Comparison of ENCODE assay signal across 8 mouse cellular contexts in the genomic region with DNA sequence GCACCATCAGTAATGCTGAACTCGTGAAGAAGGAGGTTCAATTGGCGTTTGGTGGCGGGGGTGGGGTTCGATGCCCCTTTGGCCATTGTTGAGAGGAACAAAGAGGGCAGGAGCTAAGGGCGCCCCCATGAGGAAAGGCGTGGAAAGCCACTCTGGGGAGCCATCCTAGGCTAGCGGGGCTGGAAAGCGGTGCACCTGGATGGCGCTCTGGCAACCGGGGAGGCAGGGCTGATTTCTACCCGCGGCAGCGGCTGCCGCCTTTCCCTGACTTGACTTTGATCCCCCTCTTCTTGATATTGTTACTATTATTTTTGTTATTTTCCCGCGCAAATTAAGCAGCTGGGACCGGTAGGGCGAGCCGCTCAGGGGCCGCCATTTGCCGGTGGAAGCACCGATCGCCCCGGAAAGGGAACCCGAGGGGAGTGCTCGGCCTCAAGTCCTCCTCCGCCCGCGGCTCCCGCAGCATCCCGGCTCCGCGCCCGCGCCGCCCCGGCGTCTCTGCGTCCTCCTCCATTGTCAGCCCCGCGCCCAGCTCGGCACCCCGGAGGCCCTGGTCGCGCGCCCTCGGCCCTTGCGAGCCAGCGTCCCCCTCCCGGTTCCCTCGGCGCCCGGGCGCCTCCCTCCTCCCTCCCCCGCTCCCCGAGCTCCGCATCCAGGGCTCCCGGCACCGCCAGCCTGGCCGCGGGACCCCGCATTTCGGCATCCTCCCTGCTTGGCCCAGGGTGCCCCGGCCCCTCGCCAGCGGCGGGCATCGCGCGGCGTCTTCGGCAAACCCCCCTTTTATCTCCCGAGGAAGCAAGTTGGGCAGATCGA. TPM values are rescaled to one million over a fixed set of nuclear protein-coding genes. Genes with fewer than 3 reads are reported as not detected.
DNase-seq lines count a peak whose midpoint lies in the region; ATAC-seq lines count a peak whose summit lies in the region.

No protein-coding gene starts in this region.

- ATAC-seq in intestine, embryonic 14.5 days (replicated peaks; ENCODE audit: low FRiP score, low TSS enrichment, low read depth): peak; percentile 60

- WGBS in intestine, embryonic 14.5 days: 1% methylated on average over 71 of the region's 74 CpGs

- no peaks in the 10 kb centered on the region for H3K27me3 ChIP-seq in intestine, embryonic 14.5 days (replicated peaks; ENCODE audit: control insufficient read depth, insufficient read depth, low read length)
- H3K27me3 ChIP-seq in megakaryocyte, embryonic 14.5 days (replicated peaks): peaks cover 77% of the 10 kb centered on the region

- no peaks in the 10 kb centered on the region for H3K9me3 ChIP-seq in intestine, embryonic 14.5 days (ENCODE audit: control insufficient read depth, low read length)
- H3K9me3 ChIP-seq in megakaryocyte, embryonic 14.5 days: no peaks in the 10 kb centered on the region; the same call in 1 of the 2 replicates

- H3K4me3 ChIP-seq in intestine, embryonic 14.5 days (ENCODE audit: low read depth, low read length): peak overlapping the region; percentile 66
- peak overlapping the region; percentile 87 for H3K4me3 ChIP-seq in megakaryocyte, embryonic 14.5 days (replicated peaks)

- peak; percentile 32 for DNase-seq in adrenal gland, adult 8-10 months
- peak; percentile 36 to 77 for DNase-seq in cerebellum, postnatal 4 days (ENCODE audit: low spot score in 2 of 2)
- peak; percentile 46 for DNase-seq in gastrocnemius, postnatal 14 days
- DNase-seq in intestine, embryonic 14.5 days (ENCODE audit: low spot score): peak; percentile 95
- DNase-seq in left cerebral cortex, postnatal 14 days (ENCODE audit: low spot score in 2 of 2): peak; percentile 53 to 74
- DNase-seq in right cerebral cortex, postnatal 4 days: peak; percentile 71
- no peak for DNase-seq in B cell, adult 2 months

- intact Hi-C loops in gastrocnemius, postnatal 14 days (cut with DNase I; ENCODE audit: low total_unique reads): no loop called here
- intact Hi-C loops in left cerebral cortex, postnatal 14 days (cut with DNase I): no loop called here

- H3K36me3 ChIP-seq in intestine, embryonic 14.5 days (ENCODE audit: control insufficient read depth, insufficient read depth, low read length): no peaks in the 10 kb centered on the region
- H3K36me3 ChIP-seq in megakaryocyte, embryonic 14.5 days (replicated peaks; ENCODE audit: low read length): no peaks in the 10 kb centered on the region

- H3K4me1 ChIP-seq in intestine, embryonic 14.5 days (replicated peaks; ENCODE audit: control insufficient read depth, insufficient read depth, low read length): peaks cover 19% of the 10 kb centered on the region
- peaks cover 16% of the 10 kb centered on the region for H3K4me1 ChIP-seq in megakaryocyte, embryonic 14.5 days

- peak overlapping the region; percentile 82 for H3K9ac ChIP-seq in intestine, embryonic 14.5 days (ENCODE audit: low read length)

- peak overlapping the region; percentile 70 for H3K4me2 ChIP-seq in intestine, embryonic 14.5 days (ENCODE audit: low read length)

- H3K27ac ChIP-seq in intestine, embryonic 14.5 days (ENCODE audit: low read depth): peak overlapping the region; percentile 91

RNA-seq across cellular contexts. Expression of a gene that starts 0.9 kb away (rescaled TPM):
- 10 to 100 TPM in 2 of 4 experiments, 1 to 10 TPM in 2; 8.5 to 14.8 (median 9.9) TPM for total RNA-seq in adrenal gland, adult 8-10 months (2022)
- 1 to 10 TPM; 2.6 to 2.7 TPM for total RNA-seq in gastrocnemius, postnatal 14 days (2021)
- polyA plus RNA-seq in intestine, embryonic 14.5 days (2014; fragmentation: Nextera tagmentation; extraction: Ambion mirVana): 104 and 120 TPM in 2 replicates
- 10 to 100 TPM; 36.6 to 40.4 TPM for total RNA-seq in left cerebral cortex, postnatal 14 days (2021)
- polyA plus RNA-seq in megakaryocyte, embryonic 14.5 days (2012; ENCODE audit: insufficient read depth, low replicate concordance): 0.83 TPM in 1 of 2 replicates, not detected in the other

Comparison
In these comparisons a context has a peak if more than half of its experiments do, and no peak if none do; other contexts are left out.
1. DNase-seq: peak in adrenal gland, adult 8-10 months (single experiment), cerebellum, postnatal 4 days (2 of 2), gastrocnemius, postnatal 14 days (single experiment), intestine, embryonic 14.5 days (single experiment), left cerebral cortex, postnatal 14 days (2 of 2) and right cerebral cortex, postnatal 4 days (single experiment); none in B cell, adult 2 months (0 of 2).